Mouse (Mus musculus) kidney, embryonic 15.5 days (tissue): Measurements from ENCODE around the gene Scyl2. TPM values are rescaled to one million over a fixed set of nuclear protein-coding genes. Genes with fewer than 3 reads are reported as not detected.

Source experiments
- ATAC-seq: fragments of 200-750 bp; cut with Nextera tagmentation; replicated peaks from 2 replicates; pipeline ENCODE4 v1.8.0; 2017; ENCODE audit warnings: moderate TSS enrichment; ENCODE audit not compliant: low FRiP score
- H3K27ac ChIP-seq: fragments of 300-500 bp; sonication (generic); 2 replicates; pipeline ENCODE4 v1.5.1; 2015; ENCODE audit warnings: mild to moderate bottlenecking, inconsistent platforms
- H3K27me3 ChIP-seq: fragments of 300-500 bp; sonication (generic); 2 replicates; pipeline ENCODE4 v1.6.1; 2015; ENCODE audit warnings: inconsistent platforms
- H3K36me3 ChIP-seq: fragments of 300-500 bp; sonication (generic); 2 replicates; pipeline ENCODE4 v1.6.1; 2015; ENCODE audit warnings: inconsistent platforms
- H3K4me1 ChIP-seq: fragments of 300-500 bp; sonication (generic); 2 replicates; pipeline ENCODE4 v1.6.1; 2015; ENCODE audit warnings: inconsistent platforms
- H3K4me2 ChIP-seq: fragments of 300-500 bp; sonication (generic); 2 replicates; pipeline ENCODE4 v1.6.1; 2015; ENCODE audit warnings: moderate library complexity, mild to moderate bottlenecking, inconsistent platforms
- H3K4me3 ChIP-seq: fragments of 300-500 bp; sonication (generic); replicated peaks from 2 replicates; pipeline ENCODE4 v1.5.1; 2015; ENCODE audit warnings: mild to moderate bottlenecking, inconsistent platforms
- H3K9ac ChIP-seq: fragments of 300-500 bp; sonication (generic); 2 replicates; pipeline ENCODE4 v1.6.1; 2015; ENCODE audit warnings: mild to moderate bottlenecking, inconsistent platforms
- H3K9me3 ChIP-seq: fragments of 300-500 bp; sonication (generic); replicated peaks from 2 replicates; pipeline ENCODE4 v1.6.1; 2016; ENCODE audit warnings: inconsistent platforms
- WGBS: fragments of 180-500 bp; shearing (Covaris S2); methylation state at CpG from one replicate; pipeline ENCODE4 v1.1.7; 2015; ENCODE audit warnings: mixed read lengths; 5-methylcytosine and 5-hydroxymethylcytosine counted together
- polyA plus RNA-seq: library from polyadenylated mRNA; unstranded; fragments of >200 nt; fragmentation: Nextera tagmentation; extraction: Ambion mirVana; gene quantifications from 2 replicates; pipeline ENCODE4 v1.2.1, GENCODE M21; 2015

Gene Scyl2
- polyA plus RNA-seq, 1 experiment from 2014 or later = 7.9 TPM

DNA sequence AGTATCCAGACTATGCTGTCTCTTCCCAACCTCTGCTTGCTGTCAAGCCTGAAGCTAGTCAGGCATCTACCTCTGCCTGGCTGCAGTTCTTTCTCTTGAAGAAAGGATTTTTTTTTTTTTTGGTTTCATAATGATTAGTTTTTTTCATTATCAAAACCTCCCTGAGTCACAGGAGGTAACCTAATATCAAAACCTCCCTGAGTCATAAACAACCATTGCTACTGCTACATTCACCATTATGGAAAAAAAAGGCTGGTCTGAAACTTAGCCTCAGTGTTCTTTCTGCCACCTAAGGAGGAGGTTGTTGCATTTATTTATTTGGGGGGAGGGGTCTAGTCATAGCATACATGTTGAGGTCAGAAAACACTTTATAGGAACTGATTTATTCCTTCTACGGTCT is 96.2 kb downstream of the Scyl2 start:
- 81% methylated on average over 1 of the region's 1 CpGs for WGBS
- no peak for ATAC-seq
- no peaks in the 10 kb centered on the region for H3K9me3 ChIP-seq

More for the DNA sequence above, 96.2 kb downstream of the Scyl2 start:
- Histone ChIP-seq H3K27ac (no peak overlapping the region), H3K4me2 (no peak overlapping the region), H3K27me3 (no peaks in the 10 kb centered on the region), H3K9ac (no peak overlapping the region), H3K4me1 (no peaks in the 10 kb centered on the region), H3K36me3 (no peaks in the 10 kb centered on the region), H3K4me3 (no peak overlapping the region)

Other genes with a start within 250 kb of the Scyl2 start
- gene Gas2l3, start 242.3 kb downstream of the Scyl2 start, polyA plus RNA-seq = 18.9 and 19.6 TPM in 2 replicates
- 2.3 and 2.4 TPM in 2 replicates for gene Nr1h4, start 152.7 kb downstream of the Scyl2 start, polyA plus RNA-seq
- 0.70 and 1.2 TPM in 2 replicates for gene Slc17a8, start 65.0 kb downstream of the Scyl2 start, polyA plus RNA-seq
- gene Actr6, start 46.0 kb upstream of the Scyl2 start, polyA plus RNA-seq = 33.4 and 35.3 TPM in 2 replicates
- 30.3 and 34.9 TPM in 2 replicates for gene Uhrf1bp1l, start 58.7 kb upstream of the Scyl2 start, polyA plus RNA-seq
- gene Anks1b, start 187.2 kb upstream of the Scyl2 start, polyA plus RNA-seq = 2.5 and 4.1 TPM in 2 replicates